17 mouse cellular contexts compared by ENCODE assay signal in genomic region chr10:17561977-17562376, GRCm38 (mm10).
DNase-seq lines count a peak whose midpoint lies in the region; ATAC-seq and TF ChIP-seq lines count a peak whose summit lies in the region.
"Had no signal": no experiment of that assay in that cellular context is flagged by ENCODE, and none has a peak within 500 bp of the region (broad histone marks: within the 10 kb centered on the region; RNA-seq: fewer than 3 reads in every experiment).

No protein-coding gene starts in this region.

- no peaks in the 10 kb centered on the region for H3K9me3 ChIP-seq in heart, embryonic 14.5 days (ENCODE audit: control insufficient read depth, low read length)
- H3K9me3 ChIP-seq in lung, embryonic 14.5 days (ENCODE audit: low read depth, low read length) = no peaks in the 10 kb centered on the region
- no peaks in the 10 kb centered on the region for H3K9me3 ChIP-seq in G1E (replicated peaks)
- no peaks in the 10 kb centered on the region for H3K9me3 ChIP-seq in liver, embryonic 12.5 days (replicated peaks)
- H3K9me3 ChIP-seq: limb, embryonic 13.5 days; midbrain, embryonic 12.5 days; neural tube, embryonic 12.5 days had no signal

- 60% methylated on average over 5 of the region's 5 CpGs for WGBS in heart, embryonic 14.5 days
- WGBS in lung, embryonic 14.5 days = 51% methylated on average over 5 of the region's 5 CpGs
- WGBS in liver, embryonic 12.5 days (ENCODE audit: insufficient replicate concordance) = 26% methylated on average over 5 of the region's 5 CpGs

- H3K4me3 ChIP-seq in heart, embryonic 14.5 days (ENCODE audit: control insufficient read depth in 1 of 2, insufficient read depth in 1 of 2, low read depth in 1 of 2, low read length in 2 of 2) = no peak overlapping the region
- H3K4me3 ChIP-seq in lung, embryonic 14.5 days (ENCODE audit: low read depth, low read length) = no peak overlapping the region
- H3K4me3 ChIP-seq in G1E (ENCODE audit: low read depth, low read length) = peak overlapping the region; percentile 25; the same call in 1 of the 2 replicates
- no peak overlapping the region for H3K4me3 ChIP-seq in liver, embryonic 12.5 days
- H3K4me3 ChIP-seq: limb, embryonic 13.5 days; midbrain, embryonic 12.5 days; neural tube, embryonic 12.5 days had no signal

- no peaks in the 10 kb centered on the region for H3K36me3 ChIP-seq in heart, embryonic 14.5 days (ENCODE audit: control insufficient read depth, insufficient read depth, low read length)
- no peaks in the 10 kb centered on the region for H3K36me3 ChIP-seq in lung, embryonic 14.5 days (ENCODE audit: insufficient read depth)
- H3K36me3 ChIP-seq in G1E (replicated peaks) = no peaks in the 10 kb centered on the region
- no peaks in the 10 kb centered on the region for H3K36me3 ChIP-seq in liver, embryonic 12.5 days
- H3K36me3 ChIP-seq: limb, embryonic 13.5 days; midbrain, embryonic 12.5 days; neural tube, embryonic 12.5 days had no signal

- no peak overlapping the region for H3K9ac ChIP-seq in heart, embryonic 14.5 days (ENCODE audit: low read length)
- no peak overlapping the region for H3K9ac ChIP-seq in lung, embryonic 14.5 days
- H3K9ac ChIP-seq in liver, embryonic 12.5 days = 0 out of 2 replicates have a peak overlapping the region, but pooled peaks have one; percentile 12
- H3K9ac ChIP-seq: limb, embryonic 13.5 days; midbrain, embryonic 12.5 days; neural tube, embryonic 12.5 days had no signal

- no peak for TF ChIP-seq CTCF in lung, embryonic 14.5 days (IDR thresholded peaks at IDR 0.05; ENCODE audit: low read depth)
- no peak for TF ChIP-seq CTCF in G1E (IDR thresholded peaks at IDR 0.05; ENCODE audit: low read depth, low read length)

- no peak for ATAC-seq in heart, embryonic 14.5 days (ENCODE audit: insufficient number of reproducible peaks, insufficient read depth, low FRiP score, low read depth)
- ATAC-seq in lung, embryonic 14.5 days (ENCODE audit: insufficient read depth) = no peak
- peak; percentile 64 for ATAC-seq in G1E (ENCODE audit: extremely low read depth, insufficient number of reproducible peaks, low FRiP score, poor library complexity, severe bottlenecking)
- ATAC-seq in liver, embryonic 12.5 days = peak; percentile 66

- intact Hi-C loops in heart, postnatal 14 days (cut with DNase I) = loop anchor here (5.0 kb wide), 1 partner anchor 160 kb away; the partner anchor contains the start of gene Cited2
- intact Hi-C loops in left cerebral cortex, postnatal 36 days (cut with DNase I) = no loop called here

- H3K27me3 ChIP-seq in heart, embryonic 14.5 days (ENCODE audit: control insufficient read depth, insufficient read depth, low read length) = no peaks in the 10 kb centered on the region
- H3K27me3 ChIP-seq in lung, embryonic 14.5 days (ENCODE audit: insufficient read depth, low read length) = no peaks in the 10 kb centered on the region
- H3K27me3 ChIP-seq in G1E (ENCODE audit: insufficient read depth, low read length) = no peaks in the 10 kb centered on the region; the same call in 1 of the 2 replicates
- no peaks in the 10 kb centered on the region for H3K27me3 ChIP-seq in liver, embryonic 12.5 days (replicated peaks)
- H3K27me3 ChIP-seq: limb, embryonic 13.5 days; midbrain, embryonic 12.5 days; neural tube, embryonic 12.5 days had no signal

- H3K27ac ChIP-seq in heart, embryonic 14.5 days (replicated peaks in 1 of 2; ENCODE audit: control insufficient read depth in 1 of 2, insufficient read depth in 1 of 2, low read depth in 2 of 2, low read length in 2 of 2) = peak overlapping the region; percentile 20 to 38; a peak in 1 of 4 replicates
- peak overlapping the region; percentile 80 for H3K27ac ChIP-seq in lung, embryonic 14.5 days (ENCODE audit: low read depth)
- peak overlapping the region; percentile 45; the same call in 1 of the 2 replicates for H3K27ac ChIP-seq in liver, embryonic 12.5 days
- H3K27ac ChIP-seq: limb, embryonic 13.5 days; midbrain, embryonic 12.5 days; neural tube, embryonic 12.5 days had no signal

- H3K4me1 ChIP-seq in heart, embryonic 14.5 days (ENCODE audit: control insufficient read depth in 2 of 2, insufficient read depth in 2 of 2, low read length in 2 of 2) = peaks cover 8 to 25% of the 10 kb centered on the region in 2 experiments
- peaks cover 39% of the 10 kb centered on the region for H3K4me1 ChIP-seq in lung, embryonic 14.5 days (ENCODE audit: insufficient read depth)
- peaks cover 56% of the 10 kb centered on the region for H3K4me1 ChIP-seq in G1E (ENCODE audit: insufficient read depth, low read depth, low read length)
- H3K4me1 ChIP-seq in liver, embryonic 12.5 days = peaks cover 50% of the 10 kb centered on the region
- H3K4me1 ChIP-seq: neural tube, embryonic 12.5 days had no signal

- no peak for DNase-seq in heart, postnatal 14 days
- DNase-seq in lung, embryonic 14.5 days = no peak
- no peak for DNase-seq in lung, postnatal 14 days
- DNase-seq in G1E (ENCODE audit: low spot score) = no peak
- DNase-seq in layer of hippocampus, adult 8-10 months (ENCODE audit: low spot score in 2 of 2) = no peak
- no peak for DNase-seq in left cerebral cortex, postnatal 36 days (ENCODE audit: low spot score in 2 of 2)
- DNase-seq: B cell, adult 2 months; cerebellum, adult 2 months; cerebellum, postnatal 36 days; kidney, adult 11 months; kidney, postnatal 14 days; thymus, postnatal 25 days had no signal

- H3K4me2 ChIP-seq in heart, embryonic 14.5 days (ENCODE audit: low read length) = no peak overlapping the region
- H3K4me2 ChIP-seq in lung, embryonic 14.5 days = no peak overlapping the region
- peak overlapping the region; percentile 43 for H3K4me2 ChIP-seq in liver, embryonic 12.5 days
- H3K4me2 ChIP-seq: limb, embryonic 13.5 days; midbrain, embryonic 12.5 days; neural tube, embryonic 12.5 days had no signal

Comparison
In these comparisons a context has a peak if more than half of its experiments do, and no peak if none do; other contexts are left out.
1. ATAC-seq: peak in G1E (single experiment) and liver, embryonic 12.5 days (single experiment); none in heart, embryonic 14.5 days (single experiment) and lung, embryonic 14.5 days (single experiment).
2. H3K27ac ChIP-seq: peak in every context shown above with its lines; median percentile 80 in lung, embryonic 14.5 days; 45 in liver, embryonic 12.5 days; 29 in heart, embryonic 14.5 days.